Mouse (Mus musculus) cortical plate, adult 2 months (tissue): Measurements from ENCODE around the gene Etv4. TPM values are rescaled to one million over a fixed set of nuclear protein-coding genes. Genes with fewer than 3 reads are reported as not detected.

Source experiments
- H3K27ac ChIP-seq: fragments of 200-500 bp; 2 replicates; pipeline ENCODE4 v1.5.1; 2012; ENCODE audit warnings: low read length, control low read depth, inconsistent platforms; ENCODE audit not compliant: insufficient read depth
- H3K4me1 ChIP-seq: fragments of 200-500 bp; 2 replicates; pipeline ENCODE4 v1.6.1; 2011; ENCODE audit warnings: low read length; ENCODE audit not compliant: control insufficient read depth, insufficient read depth
- H3K4me3 ChIP-seq: fragments of 200-500 bp; 2 replicates; pipeline ENCODE4 v1.5.1; 2011; ENCODE audit warnings: mild to moderate bottlenecking, low read length, control low read depth; ENCODE audit not compliant: insufficient read depth
- CTCF ChIP-seq: fragments of 200-500 bp; IDR thresholded peaks from 2 replicates; pipeline ENCODE4 v1.5.1; 2011; ENCODE audit warnings: mild to moderate bottlenecking, control low read depth, low read length; ENCODE audit not compliant: insufficient read depth; ENCODE audit errors: extremely low read depth
- POLR2A ChIP-seq: fragments of 200-500 bp; IDR thresholded peaks from 2 replicates; pipeline ENCODE4 v1.6.1; 2011; ENCODE audit warnings: mild to moderate bottlenecking, low read length, control low read depth; ENCODE audit not compliant: insufficient read depth; ENCODE audit errors: extremely low read depth
- polyA plus RNA-seq: library from polyadenylated mRNA; depleted of rRNA; stranded (reverse); fragments of >200 nt; gene quantifications from 2 replicates; pipeline ENCODE4 v1.2.3, GENCODE M21; 2012

Etv4 gene
- polyA plus RNA-seq, 1 experiment: 20.6 TPM

GRCm38 (mm10) chr11:101813259-101813658 is 28.1 kb upstream of the Etv4 start:
- Histone ChIP-seq H3K4me3 (no peak overlapping the region), H3K27ac (no peak overlapping the region), H3K4me1 (no peaks in the 10 kb centered on the region; the same call in 1 of the 2 replicates)
- TF ChIP-seq POLR2A (no peak), CTCF (peak; percentile 93)

GRCm38 (mm10) chr11:101809060-101809828 is 24.1 kb upstream of the Etv4 start:
- Histone ChIP-seq H3K4me1 (no peaks in the 10 kb centered on the region; the same call in 1 of the 2 replicates), H3K4me3 (no peak overlapping the region), H3K27ac (no peak overlapping the region)
- TF ChIP-seq CTCF: no peak
- TF ChIP-seq POLR2A: no peak

- H3K4me3 ChIP-seq: no peak overlapping the region
- TF ChIP-seq POLR2A (no peak), CTCF (no peak)
- H3K27ac ChIP-seq: no peak overlapping the region
- H3K4me1 ChIP-seq: no peaks in the 10 kb centered on the region; the same call in 1 of the 2 replicates
These were observed 22.1 kb upstream of the Etv4 start for GRCm38 (mm10) chr11:101807266-101807665.

DNA sequence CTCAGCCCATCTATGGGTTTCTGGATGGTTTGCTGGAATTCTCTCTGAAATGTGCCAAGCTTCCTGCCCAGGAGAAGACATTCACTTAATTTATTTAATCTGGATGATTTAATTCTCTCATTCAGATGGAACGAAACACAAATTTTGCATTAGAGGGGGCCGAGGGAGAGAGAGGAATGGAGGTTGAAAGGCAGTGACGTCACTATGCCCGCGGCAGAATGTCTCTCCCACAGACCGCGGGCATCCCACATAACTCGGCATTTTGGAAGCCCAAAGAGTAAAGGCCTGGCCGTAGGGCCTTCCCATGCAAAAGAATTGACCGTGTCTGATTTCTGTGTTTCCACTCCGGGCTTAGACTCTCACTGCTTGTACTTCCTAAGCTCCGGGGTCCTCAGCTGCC is 21.6 kb upstream of the Etv4 start:
- H3K27ac ChIP-seq: no peak overlapping the region
- H3K4me1 ChIP-seq: no peaks in the 10 kb centered on the region; the same call in 1 of the 2 replicates
- no peak overlapping the region for H3K4me3 ChIP-seq
- TF ChIP-seq CTCF: no peak

- no peaks in the 10 kb centered on the region for H3K4me1 ChIP-seq
- H3K27ac ChIP-seq: no peak overlapping the region
- TF ChIP-seq POLR2A (no peak), CTCF (no peak)
- H3K4me3 ChIP-seq: no peak overlapping the region
These were observed 20.0 kb upstream of the Etv4 start for GRCm38 (mm10) chr11:101805113-101805704.

DNA sequence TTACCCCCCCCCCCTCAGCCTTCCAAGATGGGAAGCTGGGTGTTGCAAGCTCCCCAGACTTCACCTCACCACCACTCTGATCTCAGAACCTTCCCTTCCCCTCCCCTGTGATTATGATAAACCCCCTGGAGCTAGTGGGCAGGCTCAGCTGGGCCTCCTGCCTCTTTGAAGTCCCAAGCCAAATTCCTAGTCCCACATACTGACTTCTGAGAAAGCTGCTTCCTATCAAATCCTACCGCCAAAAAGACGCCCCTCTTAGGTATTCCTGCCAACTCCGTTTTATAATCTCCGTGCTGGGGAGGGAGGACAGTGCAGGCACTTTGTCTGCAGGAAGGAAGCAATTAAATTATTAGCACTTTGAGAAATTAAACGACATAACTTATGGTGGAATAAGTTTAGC is 16.2 kb upstream of the Etv4 start:
- Histone ChIP-seq H3K4me3 (no peak overlapping the region), H3K27ac (no peak overlapping the region), H3K4me1 (no peaks in the 10 kb centered on the region)
- no peak for TF ChIP-seq CTCF
- TF ChIP-seq POLR2A: no peak

- Histone ChIP-seq H3K4me1 (no peaks in the 10 kb centered on the region), H3K27ac (no peak overlapping the region), H3K4me3 (no peak overlapping the region)
- TF ChIP-seq CTCF (no peak), POLR2A (no peak)
These were observed 12.9 kb upstream of the Etv4 start for GRCm38 (mm10) chr11:101798083-101798482.

GRCm38 (mm10) chr11:101797355-101797754 is 12.2 kb upstream of the Etv4 start:
- no peak overlapping the region for H3K27ac ChIP-seq
- H3K4me1 ChIP-seq: no peaks in the 10 kb centered on the region
- no peak for TF ChIP-seq CTCF
- TF ChIP-seq POLR2A: no peak
- H3K4me3 ChIP-seq: no peak overlapping the region

DNA sequence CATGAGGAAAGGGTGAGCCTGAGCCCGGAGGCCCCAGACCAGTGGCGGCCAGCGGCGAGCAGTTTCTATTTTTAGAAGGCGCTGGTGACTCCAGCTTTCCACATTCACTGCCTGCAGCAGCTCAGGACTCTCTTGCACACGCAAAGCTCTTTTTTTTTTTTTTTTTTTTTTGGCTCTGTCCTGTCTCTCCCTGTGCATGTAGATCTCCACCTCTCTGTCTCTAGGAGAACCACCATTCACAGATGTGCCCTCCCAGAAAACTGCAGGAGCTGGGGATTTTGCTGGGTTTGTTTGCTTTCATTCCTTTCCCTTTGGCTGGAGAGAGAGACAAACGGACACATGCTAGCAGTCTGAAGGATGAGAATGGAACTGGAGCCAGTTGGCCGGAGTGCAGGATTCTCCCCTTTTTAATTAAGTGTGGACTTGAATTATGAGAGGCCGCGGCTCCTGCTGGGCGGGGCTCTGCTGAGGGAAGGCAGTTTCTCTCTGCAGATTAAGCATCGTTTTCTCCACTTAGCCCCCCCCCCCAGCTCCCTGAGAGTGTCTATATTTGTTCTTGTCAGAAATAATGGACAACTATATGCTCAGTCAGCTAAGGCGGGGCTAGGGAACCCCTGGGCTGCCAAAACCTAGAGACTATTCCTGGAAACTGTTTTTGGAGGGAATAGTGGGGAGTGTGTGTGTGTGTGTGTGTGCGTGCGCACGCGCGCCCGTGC is 5.8 kb upstream of the Etv4 start:
- Histone ChIP-seq H3K4me1 (no peaks in the 10 kb centered on the region), H3K27ac (no peak overlapping the region), H3K4me3 (no peak overlapping the region)
- TF ChIP-seq CTCF (no peak), POLR2A (no peak)
